Mouse (Mus musculus) intestine, embryonic 15.5 days (tissue): Measurements from ENCODE around the gene Cldn24. TPM values are rescaled to one million over a fixed set of nuclear protein-coding genes. Genes with fewer than 3 reads are reported as not detected.

Experiments used
- ATAC-seq: fragments of 200-750 bp; cut with Nextera tagmentation; 2 replicates; pipeline ENCODE4 v1.8.0; 2017; ENCODE audit warnings: moderate TSS enrichment, moderate library complexity
- H3K27ac ChIP-seq: fragments of 300-500 bp; sonication (generic); 2 replicates; pipeline ENCODE4 v1.5.1; 2015; ENCODE audit warnings: mild to moderate bottlenecking, inconsistent platforms
- H3K27me3 ChIP-seq: fragments of 300-500 bp; sonication (generic); replicated peaks from 2 replicates; pipeline ENCODE4 v1.6.1; 2015; ENCODE audit warnings: inconsistent platforms
- H3K36me3 ChIP-seq: fragments of 300-500 bp; sonication (generic); 2 replicates; pipeline ENCODE4 v1.6.1; 2015; ENCODE audit warnings: inconsistent platforms
- H3K4me1 ChIP-seq: fragments of 300-500 bp; sonication (generic); replicated peaks from 2 replicates; pipeline ENCODE4 v1.6.1; 2015; ENCODE audit warnings: inconsistent platforms
- H3K4me2 ChIP-seq: fragments of 300-500 bp; sonication (generic); replicated peaks from 2 replicates; pipeline ENCODE4 v1.6.1; 2015; ENCODE audit warnings: mild to moderate bottlenecking, inconsistent platforms
- H3K4me3 ChIP-seq: fragments of 300-500 bp; sonication (generic); replicated peaks from 2 replicates; pipeline ENCODE4 v1.5.1; 2015; ENCODE audit warnings: inconsistent platforms
- H3K9ac ChIP-seq: fragments of 300-500 bp; sonication (generic); 2 replicates; pipeline ENCODE4 v1.6.1; 2015; ENCODE audit warnings: inconsistent platforms
- H3K9me3 ChIP-seq: fragments of 300-500 bp; sonication (generic); 2 replicates; pipeline ENCODE4 v1.6.1; 2016; ENCODE audit warnings: inconsistent platforms
- WGBS: fragments of 180-500 bp; shearing (Covaris S2); methylation state at CpG from one replicate; pipeline ENCODE4 v1.1.7; 2015; 5-methylcytosine and 5-hydroxymethylcytosine counted together
- polyA plus RNA-seq: library from polyadenylated mRNA; unstranded; fragments of >200 nt; fragmentation: Nextera tagmentation; extraction: Ambion mirVana; gene quantifications from 2 replicates; pipeline ENCODE4 v1.2.1, GENCODE M21; 2015

Cldn24 gene
- polyA plus RNA-seq, 1 experiment from 2014 or later, result not detected

GRCm38 (mm10) chr8:47833944-47834343, 12.0 kb downstream of the Cldn24 start:
- Histone ChIP-seq H3K36me3 (peaks cover 13% of the 10 kb centered on the region; the same call in 1 of the 2 replicates), H3K27ac (no peak overlapping the region), H3K4me3 (no peak overlapping the region), H3K4me2 (no peak overlapping the region), H3K9ac (no peak overlapping the region), H3K9me3 (no peaks in the 10 kb centered on the region), H3K27me3 (no peaks in the 10 kb centered on the region), H3K4me1 (no peaks in the 10 kb centered on the region)
- ATAC-seq, result no peak; the same call in 1 of the 2 replicates
- WGBS, result 61% methylated on average over 1 of the region's 1 CpGs

DNA sequence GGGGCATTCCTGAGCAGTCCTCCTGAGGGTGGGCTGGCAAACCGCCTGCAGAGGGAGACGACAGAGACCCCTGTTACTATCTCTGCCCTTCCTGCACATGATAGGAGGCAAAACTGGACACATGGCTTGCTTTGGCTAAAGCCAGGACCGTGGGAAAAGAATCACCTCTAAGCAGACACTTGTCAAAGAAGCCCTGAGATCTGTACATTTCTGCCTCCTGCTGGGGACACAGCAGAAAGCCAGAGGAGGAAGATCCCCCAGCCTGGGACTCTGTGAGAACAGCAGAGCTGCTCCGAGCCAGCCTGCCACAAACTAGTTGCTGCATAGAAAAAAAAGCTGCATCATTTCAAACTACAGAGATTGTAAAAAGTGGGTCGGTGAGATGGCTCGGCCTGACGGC, 21.1 kb downstream of the Cldn24 start:
- no peaks in the 10 kb centered on the region for H3K9me3 ChIP-seq
- H3K36me3 ChIP-seq, result peaks cover 17% of the 10 kb centered on the region
- no peak overlapping the region for H3K4me3 ChIP-seq
- 74% methylated on average over 7 of the region's 7 CpGs for WGBS
- H3K4me2 ChIP-seq, result no peak overlapping the region
- no peak overlapping the region for H3K9ac ChIP-seq
- H3K27me3 ChIP-seq, result no peaks in the 10 kb centered on the region
- no peak overlapping the region for H3K27ac ChIP-seq
- ATAC-seq, result no peak
- no peaks in the 10 kb centered on the region for H3K4me1 ChIP-seq

- Histone ChIP-seq H3K4me3 (no peak overlapping the region), H3K4me2 (no peak overlapping the region), H3K9me3 (no peaks in the 10 kb centered on the region), H3K27ac (no peak overlapping the region), H3K36me3 (peaks cover 21% of the 10 kb centered on the region), H3K9ac (no peak overlapping the region), H3K27me3 (no peaks in the 10 kb centered on the region), H3K4me1 (no peaks in the 10 kb centered on the region)
- no peak for ATAC-seq
- 95% methylated on average over 10 of the region's 10 CpGs for WGBS
Measured at GRCm38 (mm10) chr8:47843651-47844050, 21.7 kb downstream of the Cldn24 start.

GRCm38 (mm10) chr8:47845956-47846355, 24.0 kb downstream of the Cldn24 start:
- 64% methylated on average over 13 of the region's 13 CpGs for WGBS
- Histone ChIP-seq H3K9me3 (no peaks in the 10 kb centered on the region), H3K36me3 (peaks cover 27% of the 10 kb centered on the region), H3K4me2 (no peak overlapping the region), H3K27ac (no peak overlapping the region), H3K27me3 (no peaks in the 10 kb centered on the region), H3K4me3 (no peak overlapping the region), H3K9ac (no peak overlapping the region), H3K4me1 (no peaks in the 10 kb centered on the region)
- no peak for ATAC-seq

DNA sequence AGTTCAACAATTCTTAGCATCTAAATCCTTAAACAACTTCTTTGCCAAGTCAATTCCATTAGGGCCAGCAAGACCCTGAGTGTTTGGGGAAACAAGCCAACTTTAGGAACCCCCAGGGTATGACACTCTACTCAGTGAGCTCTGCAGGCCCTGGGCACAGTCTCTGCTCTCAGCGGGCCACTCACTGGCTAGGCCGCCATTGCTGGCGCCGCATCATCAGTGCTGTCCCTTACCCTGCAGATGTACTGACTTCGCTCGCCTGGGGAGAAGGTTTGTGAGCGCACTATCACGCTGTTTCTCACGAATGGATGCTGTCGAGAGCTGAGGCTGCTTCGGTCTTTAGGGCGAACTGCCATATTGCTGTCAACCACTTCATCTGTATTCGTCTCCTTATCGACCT, 25.2 kb downstream of the Cldn24 start:
- 91% methylated on average over 14 of the region's 14 CpGs for WGBS
- Histone ChIP-seq H3K27me3 (no peaks in the 10 kb centered on the region), H3K4me3 (no peak overlapping the region), H3K27ac (no peak overlapping the region), H3K9ac (no peak overlapping the region), H3K4me2 (no peak overlapping the region), H3K9me3 (no peaks in the 10 kb centered on the region), H3K4me1 (0 out of 2 replicates have a peak, but pooled peaks cover 5% of the 10 kb centered on the region), H3K36me3 (peaks cover 27% of the 10 kb centered on the region)
- no peak for ATAC-seq

DNA sequence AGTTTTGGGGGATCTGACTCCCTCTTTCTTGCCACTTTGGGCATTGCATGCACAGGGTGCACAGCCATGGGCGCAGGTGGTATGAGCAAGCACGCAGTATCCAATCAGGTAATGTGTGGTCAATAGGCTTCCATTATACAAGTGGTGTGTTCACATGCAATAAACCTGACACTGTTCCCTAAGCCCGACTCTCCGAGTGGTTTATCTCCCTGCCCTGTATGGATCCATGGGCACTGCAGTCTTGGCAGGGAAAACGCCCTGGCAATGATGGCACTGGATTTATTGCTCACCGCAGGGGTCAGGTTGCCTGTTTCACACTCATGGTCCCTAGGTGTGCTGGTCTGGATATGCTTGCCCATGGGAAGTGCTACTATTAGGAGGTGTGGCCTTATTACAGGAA, 26.0 kb downstream of the Cldn24 start:
- no peak overlapping the region for H3K27ac ChIP-seq
- WGBS, result 95% methylated on average over 6 of the region's 6 CpGs
- ATAC-seq, result no peak
- no peaks in the 10 kb centered on the region for H3K27me3 ChIP-seq
- H3K4me2 ChIP-seq, result no peak overlapping the region
- no peaks in the 10 kb centered on the region for H3K9me3 ChIP-seq
- no peak overlapping the region for H3K9ac ChIP-seq
- H3K36me3 ChIP-seq, result peaks cover 22% of the 10 kb centered on the region
- no peak overlapping the region for H3K4me3 ChIP-seq
- peaks cover 13% of the 10 kb centered on the region; the same call in 1 of the 2 replicates for H3K4me1 ChIP-seq

DNA sequence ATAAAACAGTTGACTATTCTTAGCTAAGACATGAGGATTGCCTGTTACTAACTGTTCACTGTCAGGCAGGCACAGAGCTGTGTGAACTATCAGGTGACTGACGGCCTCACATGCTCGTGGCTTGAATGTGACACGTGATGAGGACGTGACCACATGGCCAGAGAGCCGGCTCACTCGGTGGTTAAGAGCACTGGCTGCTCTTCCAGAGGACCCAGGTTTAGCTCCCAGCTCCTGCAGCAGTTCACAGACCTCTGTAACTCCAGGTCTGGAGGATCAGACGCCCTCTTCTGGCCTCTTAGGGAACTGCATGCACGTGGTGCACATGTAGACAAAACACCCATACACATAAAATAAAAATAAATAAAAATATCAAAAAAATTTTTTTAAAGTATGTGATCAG, 27.9 kb downstream of the Cldn24 start:
- no peak overlapping the region for H3K27ac ChIP-seq
- WGBS, result 78% methylated on average over 8 of the region's 8 CpGs
- H3K4me2 ChIP-seq, result no peak overlapping the region
- no peaks in the 10 kb centered on the region for H3K9me3 ChIP-seq
- no peak for ATAC-seq
- H3K27me3 ChIP-seq, result no peaks in the 10 kb centered on the region
- no peak overlapping the region for H3K4me3 ChIP-seq
- H3K36me3 ChIP-seq, result peaks cover 25% of the 10 kb centered on the region
- peaks cover 16% of the 10 kb centered on the region; the same call in 1 of the 2 replicates for H3K4me1 ChIP-seq
- no peak overlapping the region for H3K9ac ChIP-seq

GRCm38 (mm10) chr8:47851824-47852502, 30.0 kb downstream of the Cldn24 start:
- H3K9me3 ChIP-seq, result no peaks in the 10 kb centered on the region
- peak overlapping the region; percentile 54 for H3K4me2 ChIP-seq
- 44% methylated on average over 12 of the region's 12 CpGs for WGBS
- peak overlapping the region; percentile 9; the same call in 1 of the 2 replicates for H3K9ac ChIP-seq
- peaks cover 16% of the 10 kb centered on the region; the same call in 1 of the 2 replicates for H3K4me1 ChIP-seq
- peaks cover 28% of the 10 kb centered on the region for H3K36me3 ChIP-seq
- no peaks in the 10 kb centered on the region for H3K27me3 ChIP-seq
- ATAC-seq, result peak; percentile 83
- H3K4me3 ChIP-seq, result peak overlapping the region; percentile 10; the same call in 1 of the 2 replicates
- H3K27ac ChIP-seq, result peak overlapping the region; percentile 74

DNA sequence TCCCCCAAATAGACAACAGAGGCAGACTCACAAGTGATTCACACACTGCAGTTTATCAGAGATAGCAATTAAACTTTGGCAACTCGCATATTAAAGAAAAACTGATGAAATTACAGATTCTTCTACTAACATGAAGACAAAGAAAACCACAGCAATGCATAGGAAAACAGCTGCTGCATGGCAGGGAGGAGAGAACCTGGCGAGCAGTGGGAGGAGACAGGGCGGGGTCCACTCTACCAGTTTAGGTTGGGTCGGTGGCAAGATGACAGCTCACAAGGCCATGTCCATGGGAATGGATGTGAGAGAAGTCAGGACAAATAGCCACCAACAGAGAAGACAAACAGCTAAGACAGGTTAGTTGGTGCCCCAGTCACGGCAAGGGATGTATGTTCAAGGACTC, 30.8 kb downstream of the Cldn24 start:
- no peaks in the 10 kb centered on the region for H3K27me3 ChIP-seq
- 74% methylated on average over 5 of the region's 5 CpGs for WGBS
- peaks cover 16% of the 10 kb centered on the region; the same call in 1 of the 2 replicates for H3K4me1 ChIP-seq
- H3K9ac ChIP-seq, result no peak overlapping the region
- peak overlapping the region; percentile 74; the same call in 1 of the 2 replicates for H3K27ac ChIP-seq
- no peak overlapping the region for H3K4me2 ChIP-seq
- no peak for ATAC-seq
- no peak overlapping the region for H3K4me3 ChIP-seq
- H3K9me3 ChIP-seq, result no peaks in the 10 kb centered on the region
- H3K36me3 ChIP-seq, result peaks cover 23% of the 10 kb centered on the region

DNA sequence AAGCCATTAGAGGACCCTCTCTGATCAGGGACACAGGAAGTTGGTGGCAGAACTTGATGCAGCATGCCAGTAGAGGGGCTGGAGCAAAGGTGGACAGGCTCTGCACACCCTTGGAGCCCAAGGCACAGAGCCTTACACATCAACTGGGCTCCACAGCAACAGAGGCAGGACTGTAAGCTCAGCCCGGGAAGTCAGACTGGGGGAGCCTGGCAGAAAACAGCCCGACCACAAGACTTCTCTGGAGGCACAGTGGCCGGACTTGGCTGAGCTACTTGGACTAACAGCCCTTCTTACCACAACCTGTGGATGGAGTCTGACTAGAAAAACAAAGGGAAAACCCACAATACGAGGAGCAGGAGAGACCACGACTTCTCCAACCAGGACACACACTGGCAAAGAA, 31.4 kb downstream of the Cldn24 start:
- 86% methylated on average over 5 of the region's 5 CpGs for WGBS
- Histone ChIP-seq H3K27me3 (no peaks in the 10 kb centered on the region), H3K4me2 (no peak overlapping the region), H3K9ac (no peak overlapping the region), H3K4me1 (peaks cover 16% of the 10 kb centered on the region; the same call in 1 of the 2 replicates), H3K27ac (no peak overlapping the region), H3K9me3 (no peaks in the 10 kb centered on the region), H3K36me3 (peaks cover 18% of the 10 kb centered on the region), H3K4me3 (no peak overlapping the region)
- ATAC-seq, result no peak

- H3K36me3 ChIP-seq, result peaks cover 19% of the 10 kb centered on the region
- H3K27ac ChIP-seq, result no peak overlapping the region
- WGBS, result 91% methylated on average over 12 of the region's 12 CpGs
Measured at GRCm38 (mm10) chr8:47859259-47859658, 37.3 kb downstream of the Cldn24 start.

DNA sequence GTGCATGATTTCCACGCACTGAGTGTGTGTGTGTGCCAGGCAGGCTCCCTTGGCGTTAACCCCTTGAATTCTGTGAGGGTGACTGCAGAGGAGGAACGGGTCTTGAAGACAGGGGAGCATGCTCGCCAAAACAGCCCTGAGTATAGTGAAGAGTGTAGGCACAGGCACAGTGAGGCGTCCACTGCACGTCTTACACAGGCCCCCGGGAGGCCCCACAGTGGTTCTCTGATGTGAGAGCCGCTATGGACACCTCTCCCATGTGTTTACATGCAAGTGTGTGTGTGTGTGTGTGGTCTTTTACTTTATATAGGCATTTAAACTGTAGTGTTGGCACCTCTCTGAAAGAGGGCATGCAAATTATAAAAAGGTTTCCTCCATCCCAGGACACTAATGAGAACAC, 44.6 kb downstream of the Cldn24 start:
- 83% methylated on average over 8 of the region's 8 CpGs for WGBS
- H3K9me3 ChIP-seq, result no peaks in the 10 kb centered on the region
- no peak overlapping the region for H3K9ac ChIP-seq
- no peaks in the 10 kb centered on the region for H3K4me1 ChIP-seq
- peaks cover 12% of the 10 kb centered on the region for H3K36me3 ChIP-seq
- H3K4me2 ChIP-seq, result no peak overlapping the region
- no peak overlapping the region for H3K4me3 ChIP-seq
- no peaks in the 10 kb centered on the region for H3K27me3 ChIP-seq
- H3K27ac ChIP-seq, result no peak overlapping the region
- no peak; the same call in 1 of the 2 replicates for ATAC-seq

More at GRCm38 (mm10) chr8:47859259-47859658, 37.3 kb downstream of the Cldn24 start:
- no peaks in the 10 kb centered on the region for H3K9me3 ChIP-seq
- H3K27me3 ChIP-seq, result no peaks in the 10 kb centered on the region
- no peak overlapping the region for H3K9ac ChIP-seq
- H3K4me3 ChIP-seq, result no peak overlapping the region
- no peak for ATAC-seq
- H3K4me2 ChIP-seq, result no peak overlapping the region
- H3K4me1 ChIP-seq, result no peaks in the 10 kb centered on the region

DNA sequence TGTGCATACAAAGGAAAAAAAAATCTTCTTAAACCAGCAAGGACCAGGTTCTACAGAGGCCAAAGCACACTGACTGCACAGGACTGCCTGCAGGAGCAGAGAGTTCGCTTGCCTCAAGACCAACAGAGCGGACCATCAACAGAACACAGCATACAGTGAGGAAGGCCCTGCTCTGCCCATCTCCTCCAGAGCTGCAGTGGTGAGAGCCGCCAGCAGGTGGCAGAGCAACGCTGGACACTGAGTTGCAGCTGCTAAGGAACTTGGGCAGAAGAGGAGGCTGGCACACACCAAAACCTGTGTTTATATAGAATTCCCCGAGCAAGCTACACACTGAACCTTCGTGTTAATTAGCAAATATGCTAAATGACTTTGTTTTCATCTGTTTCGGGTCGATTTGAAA, 45.1 kb downstream of the Cldn24 start:
- Histone ChIP-seq H3K4me3 (no peak overlapping the region), H3K9me3 (no peaks in the 10 kb centered on the region), H3K27me3 (no peaks in the 10 kb centered on the region), H3K27ac (no peak overlapping the region), H3K4me1 (no peaks in the 10 kb centered on the region), H3K9ac (no peak overlapping the region), H3K4me2 (no peak overlapping the region), H3K36me3 (peaks cover 12% of the 10 kb centered on the region)
- ATAC-seq, result peak; percentile 71
- WGBS, result 23% methylated on average over 8 of the region's 8 CpGs
